Mouse (Mus musculus) hindbrain, embryonic 11.5 days (tissue): ENCODE measurements around the gene Apol9a. TPM values are rescaled to one million over a fixed set of nuclear protein-coding genes. Genes with fewer than 3 reads are reported as not detected.

Experiments
- ATAC-seq: fragments of 200-750 bp; cut with Nextera tagmentation; 2 replicates; pipeline ENCODE4 v1.8.0; 2017; ENCODE audit warnings: mild to moderate bottlenecking, moderate TSS enrichment, moderate library complexity; ENCODE audit not compliant: low FRiP score
- DNase-seq: peaks from one replicate; pipeline ENCODE4 v3.0.0-alpha.2; 2015; ENCODE audit warnings: low spot score
- H3K27ac ChIP-seq: fragments of 300-500 bp; sonication (generic); 2 replicates; pipeline ENCODE4 v1.5.1; 2014; ENCODE audit warnings: mild to moderate bottlenecking, low read depth, low read length
- H3K27me3 ChIP-seq: fragments of 300-500 bp; sonication (generic); 2 replicates; pipeline ENCODE4 v1.6.1; 2014; ENCODE audit warnings: mild to moderate bottlenecking, low read length, moderate library complexity, mixed read lengths; ENCODE audit not compliant: control insufficient read depth, insufficient read depth
- H3K36me3 ChIP-seq: fragments of 300-500 bp; sonication (generic); 2 replicates; pipeline ENCODE4 v1.6.1; 2014; ENCODE audit warnings: mild to moderate bottlenecking, low read length, moderate library complexity, mixed read lengths; ENCODE audit not compliant: control insufficient read depth, insufficient read depth
- H3K4me1 ChIP-seq: fragments of 300-500 bp; sonication (generic); replicated peaks from 2 replicates; pipeline ENCODE4 v1.6.1; 2014; ENCODE audit warnings: low read length, mixed read lengths; ENCODE audit not compliant: control insufficient read depth, insufficient read depth
- H3K4me2 ChIP-seq: fragments of 300-500 bp; sonication (generic); replicated peaks from 2 replicates; pipeline ENCODE4 v1.6.1; 2014; ENCODE audit warnings: mild to moderate bottlenecking, low read depth, low read length
- H3K4me3 ChIP-seq: fragments of 300-500 bp; sonication (generic); 2 replicates; pipeline ENCODE4 v1.5.1; 2014; ENCODE audit warnings: low read depth, low read length
- H3K9ac ChIP-seq: fragments of 300-500 bp; sonication (generic); 2 replicates; pipeline ENCODE4 v1.6.1; 2014; ENCODE audit warnings: low read depth, low read length
- H3K9me3 ChIP-seq: fragments of 300-500 bp; sonication (generic); 2 replicates; pipeline ENCODE4 v1.6.1; 2016; ENCODE audit warnings: low read length; ENCODE audit not compliant: control insufficient read depth
- WGBS: fragments of 180-500 bp; shearing (Covaris S2); extraction: QIAGEN DNeasy Blood & Tissue Kit; methylation state at CpG from one replicate; pipeline ENCODE4 v1.1.7; 2014; 5-methylcytosine and 5-hydroxymethylcytosine counted together
- polyA plus RNA-seq: library from polyadenylated mRNA; unstranded; fragments of >200 nt; fragmentation: Nextera tagmentation; extraction: Ambion mirVana; gene quantifications from 2 replicates; pipeline ENCODE4 v1.2.1, GENCODE M21; 2014

Gene Apol9a
- polyA plus RNA-seq, 1 experiment from 2014 or later: 0.03 TPM

DNA sequence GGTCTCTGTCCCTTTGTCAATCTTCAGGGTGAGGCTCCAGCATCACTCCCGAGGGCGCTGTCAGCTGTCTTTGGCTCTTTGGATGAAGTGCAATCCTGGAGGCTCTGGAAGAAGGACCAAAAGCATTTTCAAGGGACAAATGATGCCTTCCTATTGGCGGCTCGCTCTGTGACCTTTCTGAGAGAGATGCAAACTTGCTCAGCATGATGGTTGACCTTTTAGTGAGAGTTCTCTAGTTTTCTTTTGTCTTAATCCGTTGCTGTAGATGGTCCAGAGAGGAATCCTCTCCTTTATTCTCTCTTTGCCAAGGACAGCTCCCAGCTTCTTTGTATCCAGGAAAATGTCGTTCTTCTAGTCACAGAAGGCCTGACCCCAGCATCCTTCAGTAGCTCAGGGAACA, 51.9 kb downstream of the Apol9a start:
- ATAC-seq (peak; percentile 25), DNase-seq (no peak)
- Histone ChIP-seq H3K27ac (peak overlapping the region; percentile 72), H3K9ac (peak overlapping the region; percentile 69), H3K4me1 (peaks cover 28% of the 10 kb centered on the region), H3K9me3 (no peaks in the 10 kb centered on the region), H3K4me2 (peak overlapping the region; percentile 55), H3K27me3 (no peaks in the 10 kb centered on the region), H3K4me3 (peak overlapping the region; percentile 19; the same call in 1 of the 2 replicates), H3K36me3 (no peaks in the 10 kb centered on the region)
- WGBS: 13% methylated on average over 6 of the region's 6 CpGs

DNA sequence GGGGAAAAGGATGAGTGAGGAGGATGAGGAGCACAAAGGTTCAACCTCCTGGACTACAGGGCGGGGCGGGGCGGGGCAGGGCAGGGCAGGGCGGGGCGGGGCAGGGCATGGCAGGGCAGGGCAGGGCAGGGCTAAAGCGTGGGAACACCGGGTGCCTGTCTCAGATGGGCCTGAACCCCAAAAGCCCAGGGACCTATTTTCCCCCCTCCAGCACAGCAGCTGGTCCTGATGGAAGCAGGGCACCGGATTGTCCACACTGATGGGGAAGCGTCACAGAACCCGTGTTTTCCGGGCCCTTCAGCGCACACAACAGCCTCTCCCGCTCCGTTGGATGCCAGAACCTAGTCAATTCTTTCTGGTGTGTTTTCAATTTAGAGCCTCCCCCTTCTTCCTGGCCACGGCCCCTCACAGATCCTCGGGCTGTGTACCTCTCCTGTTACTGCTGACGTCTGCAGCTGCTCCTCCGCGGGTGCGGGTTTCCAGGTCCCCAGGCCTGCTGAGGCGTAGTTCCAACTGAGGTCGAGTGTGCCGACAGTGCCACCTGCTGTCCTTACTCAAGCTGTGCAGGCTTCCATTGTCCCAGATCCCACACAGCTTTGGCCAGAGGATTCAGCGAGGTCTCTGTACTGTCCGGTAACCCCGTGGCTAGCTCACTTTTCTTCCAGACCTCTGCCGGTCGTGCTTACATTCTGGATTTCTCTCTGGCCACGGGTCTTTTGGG, 52.5 kb downstream of the Apol9a start:
- Histone ChIP-seq H3K9ac (peak overlapping the region; percentile 69), H3K4me2 (peak overlapping the region; percentile 55), H3K36me3 (no peaks in the 10 kb centered on the region), H3K4me1 (peaks cover 25% of the 10 kb centered on the region), H3K27me3 (no peaks in the 10 kb centered on the region), H3K4me3 (peak overlapping the region; percentile 19; the same call in 1 of the 2 replicates), H3K27ac (peak overlapping the region; percentile 72), H3K9me3 (no peaks in the 10 kb centered on the region)
- WGBS: under 1% methylated on average over 24 of the region's 29 CpGs
- DNase-seq (peak; percentile 94), ATAC-seq (peak; percentile 84)

DNA sequence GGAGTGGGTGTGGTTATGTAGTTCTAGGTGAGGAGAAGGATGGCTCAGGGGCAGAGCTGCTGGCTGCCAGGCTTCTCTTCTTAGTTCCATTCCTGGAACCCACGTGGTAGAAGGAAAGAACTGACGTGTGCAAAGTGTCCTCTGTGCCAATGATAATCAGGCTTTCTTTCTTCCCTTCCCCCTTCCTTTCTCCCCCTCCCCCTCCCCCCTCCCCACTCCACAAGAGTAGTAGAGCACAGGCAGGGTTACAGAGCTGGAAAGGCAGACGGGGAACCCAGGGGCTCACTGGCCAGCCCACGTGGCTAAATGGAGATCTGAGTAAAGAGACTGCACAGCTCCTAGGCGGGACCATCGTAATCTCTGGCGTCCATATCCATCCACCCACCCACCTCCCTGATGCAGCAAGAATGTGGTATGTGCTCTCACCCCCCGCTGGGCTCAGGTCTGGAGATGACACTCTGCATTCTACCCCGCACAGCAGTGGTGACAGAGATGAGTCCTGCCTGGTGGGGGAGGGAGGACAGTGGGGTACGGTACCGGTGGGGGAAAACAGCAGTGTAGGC, 54.6 kb downstream of the Apol9a start:
- ATAC-seq: peak; percentile 31; the same call in 1 of the 2 replicates
- H3K4me3 ChIP-seq: no peak overlapping the region
- H3K9ac ChIP-seq: no peak overlapping the region
- 10% methylated on average over 11 of the region's 11 CpGs for WGBS
- H3K4me1 ChIP-seq: peaks cover 30% of the 10 kb centered on the region
- no peaks in the 10 kb centered on the region for H3K27me3 ChIP-seq
- H3K9me3 ChIP-seq: no peaks in the 10 kb centered on the region
- H3K36me3 ChIP-seq: no peaks in the 10 kb centered on the region
- H3K4me2 ChIP-seq: no peak overlapping the region; the same call in 1 of the 2 replicates
- peak; percentile 48 for DNase-seq
- H3K27ac ChIP-seq: no peak overlapping the region

- ATAC-seq (peak; percentile 29; the same call in 1 of the 2 replicates), DNase-seq (no peak)
- no peaks in the 10 kb centered on the region for H3K9me3 ChIP-seq
- peak overlapping the region; percentile 76 for H3K27ac ChIP-seq
- no peak overlapping the region for H3K9ac ChIP-seq
- no peaks in the 10 kb centered on the region for H3K36me3 ChIP-seq
- WGBS: 48% methylated on average over 6 of the region's 6 CpGs
- no peaks in the 10 kb centered on the region for H3K27me3 ChIP-seq
- peaks cover 30% of the 10 kb centered on the region for H3K4me1 ChIP-seq
- no peak overlapping the region for H3K4me2 ChIP-seq
- H3K4me3 ChIP-seq: no peak overlapping the region
Measured at GRCm38 (mm10) chr15:77354848-77355551, 55.9 kb downstream of the Apol9a start.

- Histone ChIP-seq H3K4me3 (no peak overlapping the region), H3K4me1 (peaks cover 28% of the 10 kb centered on the region), H3K9ac (no peak overlapping the region), H3K27ac (peak overlapping the region; percentile 76), H3K27me3 (no peaks in the 10 kb centered on the region), H3K36me3 (no peaks in the 10 kb centered on the region), H3K4me2 (no peak overlapping the region), H3K9me3 (no peaks in the 10 kb centered on the region)
- DNase-seq: no peak
- no peak for ATAC-seq
- 51% methylated on average over 4 of the region's 4 CpGs for WGBS
Measured at GRCm38 (mm10) chr15:77354496-77354847, 56.5 kb downstream of the Apol9a start.

Other genes starting within 250 kb of the Apol9a start
- 115 and 142 TPM in 2 replicates for gene Rbfox2, start 104.1 kb downstream of the Apol9a start, polyA plus RNA-seq
- gene Apol7a, start 12.0 kb downstream of the Apol9a start, polyA plus RNA-seq: not detected in 2 replicates
- gene Apol7b, start 36.4 kb upstream of the Apol9a start, polyA plus RNA-seq: not detected in 2 replicates
- not detected in 2 replicates for gene Apol10a, start 65.9 kb upstream of the Apol9a start, polyA plus RNA-seq
- gene Apol11a, start 97.1 kb upstream of the Apol9a start, polyA plus RNA-seq: not detected in 2 replicates
- gene Apol7c, start 122.2 kb upstream of the Apol9a start, polyA plus RNA-seq: not detected in 2 replicates
- gene 1700025B11Rik, start 150.8 kb upstream of the Apol9a start, polyA plus RNA-seq: not detected in 2 replicates
- 0.10 TPM in 1 of 2 replicates, not detected in the other for gene Apol10b, start 185.0 kb upstream of the Apol9a start, polyA plus RNA-seq
- gene Gm36245, start 188.1 kb upstream of the Apol9a start, polyA plus RNA-seq: not detected in 2 replicates
- gene Apol11b, start 232.2 kb upstream of the Apol9a start, polyA plus RNA-seq: not detected in 2 replicates